Mouse (Mus musculus): ENCODE results near the gene F5.

Gene F5

DNA sequence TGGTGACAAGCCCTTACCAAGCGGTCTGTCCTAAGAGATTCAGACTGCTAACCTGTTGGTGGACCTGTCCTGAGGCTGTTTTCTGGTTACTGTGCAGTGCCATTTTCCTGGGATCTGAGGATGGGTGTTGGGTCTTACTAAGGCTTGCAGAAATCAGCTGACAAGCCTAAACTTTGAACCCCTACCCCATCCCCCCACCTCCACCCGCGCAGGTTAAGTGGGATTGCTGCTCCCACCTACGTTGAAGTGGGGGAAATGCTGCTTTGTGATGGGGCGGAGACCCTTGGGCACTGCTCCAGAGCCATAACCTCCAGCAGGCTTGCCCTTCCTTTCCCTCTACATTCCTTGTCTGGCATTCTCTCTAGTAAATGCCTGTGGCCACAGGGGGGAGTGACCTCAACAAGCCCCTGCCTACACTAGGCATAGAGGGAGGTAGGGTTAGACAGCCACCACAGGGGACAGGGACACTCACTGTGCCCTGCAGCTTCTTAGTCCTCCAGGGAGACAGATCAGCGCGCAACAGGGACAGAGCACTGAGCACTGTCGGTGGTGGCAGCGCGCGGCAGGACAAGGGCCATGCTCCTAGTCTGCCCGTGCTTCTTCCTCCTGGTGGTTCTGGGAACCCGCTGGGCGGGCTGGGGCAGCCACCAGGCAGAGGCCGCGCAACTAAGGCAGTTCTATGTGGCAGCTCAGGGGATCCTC lies at the start of gene F5:
F5 (plus strand) TSS at position 452 of the 702 bp plus-strand sequence.
- DNase-seq (ENCODE audit: low spot score), result peak; percentile 35

- DNase-seq (ENCODE audit: low spot score), result no peak
Measured at GRCm38 (mm10) chr1:164109763-164110162, 41.9 kb upstream of the F5 start.

DNA sequence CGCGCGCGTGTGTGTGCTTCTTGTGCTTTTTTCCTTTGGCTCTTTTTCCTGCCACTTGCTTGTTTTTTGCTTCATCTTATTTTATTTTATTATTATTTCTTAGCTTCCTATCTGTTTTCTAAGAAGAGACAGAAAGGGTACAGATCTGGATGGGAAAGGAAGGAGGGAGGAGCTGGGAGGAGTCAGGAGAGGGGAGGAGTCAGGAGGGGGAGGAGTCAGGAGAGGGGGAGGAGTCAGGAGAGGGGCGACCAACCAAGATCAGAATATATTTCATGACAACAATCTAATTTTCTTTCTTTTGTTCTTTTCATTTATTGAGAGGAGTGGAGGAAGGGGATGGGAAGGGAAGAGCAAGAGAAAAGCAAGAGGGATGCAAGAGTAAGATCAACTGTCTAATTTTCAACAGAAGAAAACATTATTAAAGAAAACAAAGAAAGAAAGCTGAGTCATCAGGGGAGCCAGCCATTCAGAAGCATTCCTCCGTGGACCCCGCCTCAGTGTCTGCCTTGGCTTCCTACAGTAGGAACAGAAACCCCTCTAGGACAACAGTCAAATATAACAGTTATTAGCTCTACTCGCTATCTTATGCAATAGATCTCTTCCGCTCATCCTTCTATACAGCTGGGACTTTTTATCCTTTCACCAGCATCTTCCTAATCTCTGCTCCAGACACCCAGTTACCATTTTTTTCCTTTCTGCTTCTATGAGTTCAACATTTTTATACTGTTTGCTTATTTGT lies 40.9 kb upstream of the F5 start:
- DNase-seq (ENCODE audit: low spot score), result no peak

- no peak for DNase-seq (ENCODE audit: low spot score)
Measured at GRCm38 (mm10) chr1:164114280-164114679, 37.4 kb upstream of the F5 start.

GRCm38 (mm10) chr1:164114947-164115493 lies 36.6 kb upstream of the F5 start, which contains the start of gene Selp:
Selp (plus strand) TSS chr1:164115264.
- DNase-seq (ENCODE audit: low spot score), result no peak

GRCm38 (mm10) chr1:164115647-164116046 lies 36.0 kb upstream of the F5 start:
- DNase-seq (ENCODE audit: low spot score), result no peak

GRCm38 (mm10) chr1:164117869-164118268 lies 33.8 kb upstream of the F5 start:
- DNase-seq (ENCODE audit: low spot score), result no peak

- DNase-seq (ENCODE audit: low spot score), result no peak
Measured at GRCm38 (mm10) chr1:164119892-164120776, 31.5 kb upstream of the F5 start.

- no peak for DNase-seq (ENCODE audit: low spot score)
Measured at GRCm38 (mm10) chr1:164120777-164121158, 30.9 kb upstream of the F5 start.

DNA sequence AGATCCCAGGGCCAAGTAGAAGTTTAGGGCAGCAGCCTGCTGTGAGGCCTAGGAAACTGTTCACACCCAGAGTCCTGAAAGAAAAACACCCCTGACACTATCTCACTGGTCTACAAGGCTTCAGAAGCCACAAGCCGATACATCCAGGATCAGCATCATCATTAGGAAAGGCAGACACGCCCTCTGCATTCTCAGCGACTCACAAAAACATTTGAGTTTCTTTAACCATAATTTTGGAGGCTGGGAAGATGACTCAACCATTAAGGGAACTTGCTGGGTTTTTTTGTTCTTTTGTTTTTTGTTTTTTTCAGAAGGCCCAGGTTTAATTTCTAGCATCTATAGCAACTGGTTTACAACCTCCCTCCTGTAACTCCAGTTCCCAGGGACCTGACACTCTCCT lies 27.8 kb upstream of the F5 start:
- DNase-seq (ENCODE audit: low spot score), result no peak

GRCm38 (mm10) chr1:164130013-164130412 lies 21.6 kb upstream of the F5 start:
- no peak for DNase-seq (ENCODE audit: low spot score)

GRCm38 (mm10) chr1:164132609-164133008 lies 19.0 kb upstream of the F5 start:
- DNase-seq (ENCODE audit: low spot score), result no peak

GRCm38 (mm10) chr1:164134101-164134500 lies 17.5 kb upstream of the F5 start:
- DNase-seq (ENCODE audit: low spot score), result no peak

GRCm38 (mm10) chr1:164135360-164135759 lies 16.3 kb upstream of the F5 start:
- no peak for DNase-seq (ENCODE audit: low spot score)

- DNase-seq (ENCODE audit: low spot score), result no peak
Measured at GRCm38 (mm10) chr1:164135960-164136359, 15.7 kb upstream of the F5 start.

DNA sequence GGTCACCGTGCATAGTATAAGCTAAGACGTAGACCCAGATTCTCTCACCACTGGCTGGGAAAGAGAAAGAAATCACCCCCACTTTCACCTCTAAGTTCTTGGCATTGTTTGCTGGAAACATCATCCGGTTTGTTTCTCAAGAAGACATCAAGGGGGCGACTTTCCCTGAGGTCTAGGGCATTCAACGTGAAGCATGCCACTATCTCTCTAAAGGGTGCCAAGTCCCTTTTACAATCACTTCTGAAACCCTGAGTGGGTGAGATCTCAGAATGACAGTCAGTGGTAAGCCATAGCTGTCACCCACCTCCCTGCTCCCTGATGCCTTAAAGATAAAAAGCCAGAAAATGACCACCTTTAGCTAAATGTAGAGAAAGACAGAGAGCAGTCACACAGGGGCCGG lies 15.0 kb upstream of the F5 start:
- DNase-seq (ENCODE audit: low spot score), result no peak

DNA sequence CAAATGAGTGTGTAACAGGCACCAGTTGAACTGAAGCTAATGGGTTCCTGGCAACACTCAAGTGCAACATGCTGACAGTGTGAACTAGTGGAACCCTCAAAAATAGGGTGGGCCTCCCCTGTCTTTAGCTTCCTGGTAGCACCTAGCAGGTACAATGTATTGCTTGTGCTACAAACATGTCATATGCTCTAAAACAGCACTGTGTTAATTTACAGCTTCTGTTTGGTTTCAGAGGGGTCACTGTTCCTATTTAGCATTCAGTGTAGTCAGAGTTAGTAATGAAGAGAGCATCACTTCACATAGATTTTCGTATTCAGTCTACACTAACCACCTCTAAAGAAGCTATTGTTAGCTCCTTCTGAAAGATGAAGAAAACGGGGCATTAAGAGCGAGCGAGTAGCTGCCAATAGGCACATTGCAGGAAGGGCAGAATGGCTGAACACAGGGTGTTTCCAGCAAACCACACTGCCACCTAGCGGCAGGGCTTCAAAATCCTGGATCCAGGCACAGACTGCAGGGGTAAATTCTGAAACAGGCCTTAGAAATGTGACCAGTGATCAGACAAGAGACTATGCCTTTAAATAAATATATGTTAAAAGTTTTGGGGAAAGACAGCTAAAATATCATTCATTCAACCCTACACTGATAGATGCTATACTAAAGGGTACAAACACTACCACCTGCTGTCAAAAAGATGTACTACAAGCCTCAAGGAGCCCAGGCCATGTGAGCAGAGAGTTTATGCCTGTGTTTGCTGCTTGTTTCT lies 13.1 kb upstream of the F5 start:
- peak; percentile 85 for DNase-seq (ENCODE audit: low spot score)

GRCm38 (mm10) chr1:164139464-164139863 lies 12.2 kb upstream of the F5 start:
- DNase-seq (ENCODE audit: low spot score), result no peak

- no peak for DNase-seq (ENCODE audit: low spot score)
Measured at GRCm38 (mm10) chr1:164149083-164149482, 2.6 kb upstream of the F5 start.

DNA sequence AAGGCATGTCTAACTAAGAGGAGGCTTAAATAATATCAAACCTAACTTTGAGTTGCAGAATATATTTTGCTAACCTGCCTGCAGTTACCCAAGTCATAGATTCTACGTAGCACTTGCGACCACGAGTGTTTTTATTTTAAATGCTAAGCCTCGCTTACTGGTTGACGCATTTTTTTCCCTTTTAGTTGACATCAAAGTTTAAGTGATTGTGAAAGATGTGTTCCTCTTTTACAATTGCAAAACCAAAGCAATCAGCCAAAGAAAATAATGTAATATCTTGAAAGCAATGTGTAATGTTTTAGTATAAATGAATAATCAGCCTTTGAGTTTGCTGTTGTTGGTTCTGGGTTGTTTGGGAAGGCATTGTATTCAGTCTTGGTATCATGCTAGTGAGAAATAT lies 1.2 kb downstream of the F5 start:
- DNase-seq (ENCODE audit: low spot score), result no peak

DNA sequence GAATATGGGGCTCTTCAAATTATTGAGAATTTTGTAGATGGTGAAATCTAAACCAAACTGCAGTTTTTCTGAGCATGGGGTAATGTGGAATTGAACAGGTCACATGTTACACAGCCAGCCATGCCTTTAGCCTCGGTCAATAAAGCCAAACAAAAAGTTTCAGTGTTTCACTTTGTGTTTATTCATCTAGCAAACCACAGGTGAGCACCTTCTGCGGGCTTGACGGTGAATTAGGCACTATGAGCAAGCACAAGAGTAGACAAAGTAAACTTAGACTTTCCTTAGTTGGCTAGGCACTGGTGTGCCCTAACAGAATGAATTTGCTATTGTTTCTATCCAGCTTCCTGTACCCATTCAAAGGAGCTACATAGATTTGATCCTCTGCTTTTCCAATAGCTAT lies 3.3 kb downstream of the F5 start:
- no peak for DNase-seq (ENCODE audit: low spot score)

DNA sequence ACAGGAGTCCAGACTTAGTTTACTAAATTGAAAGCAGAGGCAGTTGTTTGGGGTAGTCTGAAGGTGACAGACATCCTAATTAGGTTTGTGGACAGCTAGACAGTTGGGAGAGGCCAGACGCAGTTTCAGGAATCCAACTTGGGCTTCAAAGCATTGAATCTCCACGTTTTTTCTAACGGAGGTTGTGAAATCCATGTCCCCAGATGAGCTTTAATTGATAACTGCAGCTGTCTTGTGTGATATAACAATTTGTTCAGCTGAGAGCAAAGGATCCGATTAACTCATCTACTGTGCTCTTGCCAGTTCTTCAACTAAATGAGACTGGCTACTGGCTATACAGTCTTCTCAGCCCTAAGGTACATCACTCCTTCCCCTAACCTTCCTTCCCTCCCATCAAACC lies 6.9 kb downstream of the F5 start:
- no peak for DNase-seq (ENCODE audit: low spot score)

Measured in embryo, embryonic 10.5 days (tissue).